Mouse (Mus musculus): ENCODE measurements around the gene Zdhhc18. TPM values are rescaled to one million over a fixed set of nuclear protein-coding genes. Genes with fewer than 3 reads are reported as not detected.
A peak's percentile ranks its signal among the peaks of the same experiment; 100 is the strongest.

Gene Zdhhc18
- polyA plus RNA-seq, 1 experiment from 2014 or later, result 4.9 TPM

GRCm38 (mm10) chr4:133595538-133595937, 54.4 kb downstream of the Zdhhc18 start:
- Histone ChIP-seq H3K27ac (replicated peaks) (no peak overlapping the region), H3K27me3 (peaks cover 30% of the 10 kb centered on the region), H3K4me3 (no peak overlapping the region), H3K9me3 (no peaks in the 10 kb centered on the region), H3K9ac (replicated peaks) (no peak overlapping the region), H3K36me3 (peaks cover 6% of the 10 kb centered on the region; the same call in 1 of the 2 replicates), H3K4me1 (peaks cover 12% of the 10 kb centered on the region), H3K4me2 (replicated peaks) (no peak overlapping the region)
- WGBS, result 78% methylated on average over 7 of the region's 7 CpGs
- ATAC-seq (replicated peaks), result no peak

- ATAC-seq (replicated peaks), result no peak
- Histone ChIP-seq H3K4me3 (no peak overlapping the region), H3K4me2 (replicated peaks) (no peak overlapping the region), H3K27ac (replicated peaks) (no peak overlapping the region), H3K9me3 (no peaks in the 10 kb centered on the region), H3K4me1 (no peaks in the 10 kb centered on the region), H3K36me3 (peaks cover 32% of the 10 kb centered on the region), H3K9ac (replicated peaks) (no peak overlapping the region), H3K27me3 (peaks cover 5% of the 10 kb centered on the region; the same call in 1 of the 2 replicates)
- 30% methylated on average over 7 of the region's 7 CpGs for WGBS
Observed at GRCm38 (mm10) chr4:133592570-133592969, 57.4 kb downstream of the Zdhhc18 start.

GRCm38 (mm10) chr4:133584059-133584951, 65.6 kb downstream of the Zdhhc18 start, which contains the start of gene Gpn2:
Gpn2 (plus strand) TSS chr4:133584362.
- no peaks in the 10 kb centered on the region for H3K9me3 ChIP-seq
- peak within 1 kb of the TSS; percentile 99 for H3K4me2 ChIP-seq (replicated peaks)
- peaks cover 22% of the 10 kb centered on the region for H3K4me1 ChIP-seq
- WGBS, result 1% methylated on average over 61 of the region's 65 CpGs
- peak within 1 kb of the TSS; percentile 85 for H3K4me3 ChIP-seq
- no peaks in the 10 kb centered on the region for H3K27me3 ChIP-seq
- H3K27ac ChIP-seq (replicated peaks), result peak within 1 kb of the TSS; percentile 83
- peaks cover 54% of the 10 kb centered on the region for H3K36me3 ChIP-seq
- H3K9ac ChIP-seq (replicated peaks), result peak within 1 kb of the TSS; percentile 77
- peak; percentile 93 for ATAC-seq (replicated peaks)

- 69% methylated on average over 6 of the region's 6 CpGs for WGBS
- peaks cover 22% of the 10 kb centered on the region for H3K4me1 ChIP-seq
- H3K9me3 ChIP-seq, result no peaks in the 10 kb centered on the region
- peak overlapping the region; percentile 85 for H3K4me3 ChIP-seq
- H3K4me2 ChIP-seq (replicated peaks), result peak overlapping the region; percentile 99
- peak overlapping the region; percentile 83 for H3K27ac ChIP-seq (replicated peaks)
- H3K27me3 ChIP-seq, result no peaks in the 10 kb centered on the region
- peak; percentile 38 for ATAC-seq (replicated peaks)
- H3K9ac ChIP-seq (replicated peaks), result peak overlapping the region; percentile 77
- peaks cover 56% of the 10 kb centered on the region for H3K36me3 ChIP-seq
Observed at GRCm38 (mm10) chr4:133583690-133584058, 66.3 kb downstream of the Zdhhc18 start.

- Histone ChIP-seq H3K4me3 (no peak overlapping the region), H3K9ac (replicated peaks) (no peak overlapping the region), H3K4me2 (replicated peaks) (no peak overlapping the region), H3K36me3 (peaks cover 36% of the 10 kb centered on the region), H3K27ac (replicated peaks) (no peak overlapping the region), H3K27me3 (no peaks in the 10 kb centered on the region), H3K4me1 (peaks cover 16% of the 10 kb centered on the region), H3K9me3 (no peaks in the 10 kb centered on the region)
- no peak for ATAC-seq (replicated peaks)
- 76% methylated on average over 12 of the region's 12 CpGs for WGBS
Observed at GRCm38 (mm10) chr4:133577983-133578382, 72.0 kb downstream of the Zdhhc18 start.

- Histone ChIP-seq H3K36me3 (peaks cover 18% of the 10 kb centered on the region), H3K27ac (replicated peaks) (peak overlapping the region; percentile 86), H3K27me3 (no peaks in the 10 kb centered on the region), H3K4me1 (peaks cover 16% of the 10 kb centered on the region), H3K9ac (replicated peaks) (peak overlapping the region; percentile 80), H3K4me2 (replicated peaks) (peak overlapping the region; percentile 84), H3K4me3 (peak overlapping the region; percentile 81), H3K9me3 (no peaks in the 10 kb centered on the region)
- under 1% methylated on average over 35 of the region's 41 CpGs for WGBS
- peak; percentile 79; the same call in 1 of the 2 replicates for ATAC-seq (replicated peaks)
Observed at GRCm38 (mm10) chr4:133574843-133575202, 75.1 kb downstream of the Zdhhc18 start.

- no peaks in the 10 kb centered on the region for H3K9me3 ChIP-seq
- peak; percentile 92 for ATAC-seq (replicated peaks)
- peaks cover 13% of the 10 kb centered on the region for H3K36me3 ChIP-seq
- H3K4me2 ChIP-seq (replicated peaks), result peak within 1 kb of the TSS; percentile 84
- H3K27ac ChIP-seq (replicated peaks), result peak within 1 kb of the TSS; percentile 86
- peaks cover 16% of the 10 kb centered on the region for H3K4me1 ChIP-seq
- peak within 1 kb of the TSS; percentile 80 for H3K9ac ChIP-seq (replicated peaks)
- H3K4me3 ChIP-seq, result peak within 1 kb of the TSS; percentile 81
- no peaks in the 10 kb centered on the region for H3K27me3 ChIP-seq
- 5% methylated on average over 44 of the region's 44 CpGs for WGBS
Observed at GRCm38 (mm10) chr4:133574070-133574842, 75.7 kb downstream of the Zdhhc18 start, which contains the start of gene Gpatch3. Gpatch3 (plus strand) TSS chr4:133574745.

- Histone ChIP-seq H3K27me3 (no peaks in the 10 kb centered on the region), H3K4me2 (replicated peaks) (no peak overlapping the region), H3K4me3 (no peak overlapping the region), H3K9ac (replicated peaks) (no peak overlapping the region), H3K4me1 (peaks cover 5% of the 10 kb centered on the region; the same call in 1 of the 2 replicates), H3K27ac (replicated peaks) (no peak overlapping the region), H3K36me3 (no peaks in the 10 kb centered on the region), H3K9me3 (no peaks in the 10 kb centered on the region)
- WGBS, result 64% methylated on average over 10 of the region's 10 CpGs
- ATAC-seq (replicated peaks), result no peak
Observed at GRCm38 (mm10) chr4:133570066-133570466, 79.9 kb downstream of the Zdhhc18 start.

GRCm38 (mm10) chr4:133569291-133570065, 80.5 kb downstream of the Zdhhc18 start:
- Histone ChIP-seq H3K27me3 (no peaks in the 10 kb centered on the region), H3K9me3 (no peaks in the 10 kb centered on the region), H3K4me1 (peaks cover 4% of the 10 kb centered on the region; the same call in 1 of the 2 replicates), H3K36me3 (no peaks in the 10 kb centered on the region), H3K9ac (replicated peaks) (no peak overlapping the region), H3K27ac (replicated peaks) (no peak overlapping the region), H3K4me3 (no peak overlapping the region), H3K4me2 (replicated peaks) (no peak overlapping the region)
- 89% methylated on average over 10 of the region's 10 CpGs for WGBS
- ATAC-seq (replicated peaks), result no peak

GRCm38 (mm10) chr4:133567251-133567650, 82.7 kb downstream of the Zdhhc18 start:
- 31% methylated on average over 8 of the region's 8 CpGs for WGBS
- H3K9ac ChIP-seq (replicated peaks), result no peak overlapping the region
- no peaks in the 10 kb centered on the region for H3K4me1 ChIP-seq
- no peak for ATAC-seq (replicated peaks)
- no peaks in the 10 kb centered on the region for H3K9me3 ChIP-seq
- no peaks in the 10 kb centered on the region for H3K27me3 ChIP-seq
- no peak overlapping the region for H3K4me2 ChIP-seq (replicated peaks)
- H3K4me3 ChIP-seq, result no peak overlapping the region
- H3K27ac ChIP-seq (replicated peaks), result no peak overlapping the region
- no peaks in the 10 kb centered on the region for H3K36me3 ChIP-seq

- no peak for ATAC-seq (replicated peaks)
- Histone ChIP-seq H3K27me3 (no peaks in the 10 kb centered on the region), H3K4me1 (no peaks in the 10 kb centered on the region), H3K27ac (replicated peaks) (no peak overlapping the region), H3K36me3 (no peaks in the 10 kb centered on the region), H3K4me2 (replicated peaks) (no peak overlapping the region), H3K9ac (replicated peaks) (no peak overlapping the region), H3K4me3 (no peak overlapping the region), H3K9me3 (no peaks in the 10 kb centered on the region)
- WGBS, result 66% methylated on average over 11 of the region's 11 CpGs
Observed at GRCm38 (mm10) chr4:133563123-133563571, 86.8 kb downstream of the Zdhhc18 start.

Measured in forebrain, embryonic 15.5 days (tissue).